Mouse (Mus musculus): ENCODE measurements at regions not wholly inside any gene's neighbourhood (a gene's known extent, or its start where the extent isn't known, plus 50 kb on each side); places are given as distances from the start of the nearest gene placed in this dataset.

GRCm38 (mm10) chr5:118478120-118478768 is 82.2 kb upstream of the Med13l start:
- TF ChIP-seq POLR2A (IDR thresholded peaks at IDR 0.05; ENCODE audit: borderline replicate concordance, control insufficient read depth, low read depth, low read length) (no peak), CTCF (IDR thresholded peaks at IDR 0.05; ENCODE audit: control insufficient read depth, insufficient read depth, low read length) (no peak)

Measured in bone marrow, adult 2 months (tissue).